Comparison of ENCODE assay signal across 13 mouse cellular contexts in the genomic region with DNA sequence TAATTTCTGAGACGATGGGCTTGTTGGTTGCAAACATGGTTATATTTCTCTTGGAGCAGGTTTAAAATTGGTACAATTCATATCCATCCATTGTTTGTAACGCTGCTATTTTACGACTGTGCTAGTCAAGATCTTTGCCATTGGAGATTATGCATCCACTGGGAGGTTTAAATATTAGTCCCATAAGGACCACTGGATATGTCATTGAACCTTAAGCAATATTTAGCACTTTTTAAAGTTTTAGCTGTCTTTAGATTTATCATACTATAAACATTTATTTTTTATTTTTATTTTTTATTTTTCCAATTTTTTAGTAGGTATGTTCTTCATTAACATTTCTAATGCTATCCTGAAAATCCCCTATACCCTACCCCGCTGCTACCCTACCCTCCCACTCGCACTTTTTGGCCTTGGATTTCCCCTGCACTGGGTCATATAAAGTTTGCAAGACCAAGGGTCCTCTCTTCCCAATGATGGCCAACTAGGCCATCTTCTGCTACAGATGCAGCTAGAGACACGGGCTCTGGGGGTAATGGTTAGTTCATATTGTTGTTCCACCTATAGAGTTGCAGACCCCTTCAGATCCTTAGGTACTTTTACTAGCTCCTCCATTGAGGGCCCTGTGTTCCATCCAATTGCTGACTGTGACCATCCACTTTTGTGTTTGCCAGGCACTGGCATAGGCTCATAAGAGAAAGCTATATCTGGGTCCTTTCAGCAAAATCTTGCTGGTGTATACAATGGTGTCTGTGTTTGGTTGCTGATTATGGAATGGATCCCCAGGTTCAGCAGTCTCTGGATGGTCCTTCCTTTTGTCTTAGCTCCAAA. TPM values are rescaled to one million over a fixed set of nuclear protein-coding genes. Genes with fewer than 3 reads are reported as not detected.
DNase-seq lines count a peak whose midpoint lies in the region; ATAC-seq and TF ChIP-seq lines count a peak whose summit lies in the region.
"Not testable (repeated sequence)": the region's sequence is repeated elsewhere in the genome, so short reads cannot be mapped to it uniquely, and the experiment has no call there.
"Had no signal": no experiment of that assay in that cellular context is flagged by ENCODE, and none has a peak within 500 bp of the region (broad histone marks: within the 10 kb centered on the region; RNA-seq: fewer than 3 reads in every experiment).

No protein-coding gene starts in this region.

- H3K4me3 ChIP-seq in embryonic facial prominence, embryonic 13.5 days; hindbrain, embryonic 11.5 days (ENCODE audit: low read depth, low read length); kidney, adult 2 months (ENCODE audit: insufficient read depth, low read depth, low read length); liver, embryonic 11.5 days (ENCODE audit: low read depth, low read length); neural tube, embryonic 13.5 days: not testable (repeated sequence)

- H3K27ac ChIP-seq in embryonic facial prominence, embryonic 13.5 days; hindbrain, embryonic 11.5 days (ENCODE audit: low read depth, low read length); kidney, adult 2 months (ENCODE audit: insufficient read depth, low read depth, low read length); liver, embryonic 11.5 days (ENCODE audit: low read depth, low read length); neural tube, embryonic 13.5 days (replicated peaks): not testable (repeated sequence)

- not testable (repeated sequence) for H3K4me1 ChIP-seq in embryonic facial prominence, embryonic 13.5 days; hindbrain, embryonic 11.5 days (replicated peaks; ENCODE audit: control insufficient read depth, insufficient read depth, low read length); kidney, adult 2 months (ENCODE audit: control insufficient read depth, insufficient read depth, low read length); liver, embryonic 11.5 days (replicated peaks; ENCODE audit: control insufficient read depth, insufficient read depth, low read length); neural tube, embryonic 13.5 days (replicated peaks)

- H3K9ac ChIP-seq in embryonic facial prominence, embryonic 13.5 days; hindbrain, embryonic 11.5 days (ENCODE audit: low read depth, low read length); liver, embryonic 11.5 days (ENCODE audit: low read depth, low read length); neural tube, embryonic 13.5 days: not testable (repeated sequence)

- WGBS in embryonic facial prominence, embryonic 13.5 days: 63% methylated on average over 6 of the region's 6 CpGs
- WGBS in hindbrain, embryonic 11.5 days: 69% methylated on average over 6 of the region's 6 CpGs
- WGBS in kidney, adult 2 months: 65% methylated on average over 6 of the region's 6 CpGs
- 61% methylated on average over 6 of the region's 6 CpGs for WGBS in liver, embryonic 11.5 days
- WGBS in neural tube, embryonic 13.5 days: 69% methylated on average over 6 of the region's 6 CpGs

- peaks cover 65% of the 10 kb centered on the region for H3K9me3 ChIP-seq in embryonic facial prominence, embryonic 13.5 days
- H3K9me3 ChIP-seq in hindbrain, embryonic 11.5 days (ENCODE audit: control insufficient read depth, low read length): peaks cover 38% of the 10 kb centered on the region
- peaks cover 43% of the 10 kb centered on the region for H3K9me3 ChIP-seq in liver, embryonic 11.5 days (ENCODE audit: control insufficient read depth, low read length)
- H3K9me3 ChIP-seq in neural tube, embryonic 13.5 days: peaks cover 73% of the 10 kb centered on the region

- TF ChIP-seq POLR2A in kidney, adult 2 months (IDR thresholded peaks at IDR 0.05; ENCODE audit: low read depth, low read length): not testable (repeated sequence)

- DNase-seq in gastrocnemius, postnatal 25 days: peak; percentile 19
- DNase-seq in hindbrain, embryonic 11.5 days (ENCODE audit: low spot score): not testable (repeated sequence)
- peak; percentile 17 for DNase-seq in kidney, adult 2 months
- DNase-seq in liver, embryonic 11.5 days (ENCODE audit: low spot score): peak; percentile 36
- DNase-seq in yolk sac, embryonic 10.5 days (ENCODE audit: low spot score): peak; percentile 21

- H3K36me3 ChIP-seq in embryonic facial prominence, embryonic 13.5 days; hindbrain, embryonic 11.5 days (ENCODE audit: control insufficient read depth, insufficient read depth, low read length); kidney, adult 2 months (ENCODE audit: control insufficient read depth, insufficient read depth, low read length); liver, embryonic 11.5 days (ENCODE audit: control insufficient read depth, insufficient read depth, low read length); neural tube, embryonic 13.5 days: not testable (repeated sequence)

- not testable (repeated sequence) for H3K4me2 ChIP-seq in embryonic facial prominence, embryonic 13.5 days; hindbrain, embryonic 11.5 days (replicated peaks; ENCODE audit: low read depth, low read length); liver, embryonic 11.5 days; neural tube, embryonic 13.5 days

- TF ChIP-seq CTCF in kidney, adult 2 months (conservative IDR thresholded peaks at IDR 0.05; ENCODE audit: insufficient read depth, insufficient read length, low read depth, low read length): not testable (repeated sequence)

- ATAC-seq in embryonic facial prominence, embryonic 13.5 days (ENCODE audit: insufficient number of reproducible peaks, insufficient read depth, low FRiP score, low TSS enrichment, low read depth): peak; percentile 81
- peak; percentile 72 for ATAC-seq in hindbrain, embryonic 11.5 days (ENCODE audit: low FRiP score)
- peak; percentile 76 for ATAC-seq in liver, embryonic 11.5 days (replicated peaks; ENCODE audit: low FRiP score)
- ATAC-seq in megakaryocyte progenitor cell, adult 5-6 weeks (replicated peaks; ENCODE audit: poor library complexity): peak; percentile 11; the same call in 1 of the 2 replicates
- ATAC-seq in neural tube, embryonic 13.5 days (ENCODE audit: low read depth): peak; percentile 40; the same call in 1 of the 2 replicates

- H3K27me3 ChIP-seq in embryonic facial prominence, embryonic 13.5 days; hindbrain, embryonic 11.5 days (ENCODE audit: control insufficient read depth, insufficient read depth, low read length); kidney, adult 2 months (replicated peaks; ENCODE audit: control insufficient read depth, insufficient read depth, low read length); liver, embryonic 11.5 days (replicated peaks; ENCODE audit: control insufficient read depth, insufficient read depth, low read length); neural tube, embryonic 13.5 days: not testable (repeated sequence)

RNA-seq across cellular contexts. Expression of gene Zfp978, which starts 24.5 kb away (rescaled TPM):
- not detected in 2 replicates for polyA plus RNA-seq in embryonic facial prominence, embryonic 13.5 days (2015; fragmentation: Nextera tagmentation; extraction: Ambion mirVana)
- total RNA-seq in gastrocnemius, postnatal 25 days (2021): not detected
- 0.22 TPM in 1 of 2 replicates, not detected in the other for polyA plus RNA-seq in hindbrain, embryonic 11.5 days (2014; fragmentation: Nextera tagmentation; extraction: Ambion mirVana)
- polyA plus RNA-seq in kidney, adult 2 months (2012; rRNA removed): not detected in 2 replicates
- polyA plus RNA-seq in liver, embryonic 11.5 days (2014; fragmentation: Nextera tagmentation; extraction: Ambion mirVana): 0.37 and 0.55 TPM in 2 replicates
- 0.30 TPM in 1 of 2 replicates, not detected in the other for total RNA-seq in megakaryocyte progenitor cell, adult 5-6 weeks (2015)
- total RNA-seq in megakaryocyte progenitor cell, adult 5-6 weeks (2017): not detected in 2 replicates
- not detected in 2 replicates for polyA plus RNA-seq in neural tube, embryonic 13.5 days (2015; fragmentation: Nextera tagmentation; extraction: Ambion mirVana)
- total RNA-seq: layer of hippocampus, adult 18-20 months had no signal
- polyA plus RNA-seq: cortical plate, adult 2 months; forebrain, embryonic 16.5 days; gonadal fat pad, adult 2 months; hindbrain, embryonic 16.5 days had no signal

RNA-seq across cellular contexts. Expression of gene Zfp988, which starts 31.1 kb away (rescaled TPM):
- polyA plus RNA-seq in embryonic facial prominence, embryonic 13.5 days (2015; fragmentation: Nextera tagmentation; extraction: Ambion mirVana): not detected in 2 replicates
- total RNA-seq in gastrocnemius, postnatal 25 days (2021): not detected
- not detected in 2 replicates for polyA plus RNA-seq in hindbrain, embryonic 11.5 days (2014; fragmentation: Nextera tagmentation; extraction: Ambion mirVana)
- polyA plus RNA-seq in kidney, adult 2 months (2012; rRNA removed): not detected in 2 replicates
- polyA plus RNA-seq in liver, embryonic 11.5 days (2014; fragmentation: Nextera tagmentation; extraction: Ambion mirVana): 0.34 and 0.39 TPM in 2 replicates
- 0.07 and 0.74 TPM in 2 replicates for total RNA-seq in megakaryocyte progenitor cell, adult 5-6 weeks (2015)
- total RNA-seq in megakaryocyte progenitor cell, adult 5-6 weeks (2017): not detected in 2 replicates
- polyA plus RNA-seq in neural tube, embryonic 13.5 days (2015; fragmentation: Nextera tagmentation; extraction: Ambion mirVana): 0.20 TPM in 1 of 2 replicates, not detected in the other
- polyA plus RNA-seq: forebrain, embryonic 16.5 days; gonadal fat pad, adult 2 months had no signal

Comparison
In these comparisons a context has a peak if more than half of its experiments do, and no peak if none do; other contexts are left out.
1. ATAC-seq: peak in every context shown above with its lines; median percentile 81 in embryonic facial prominence, embryonic 13.5 days; 76 in liver, embryonic 11.5 days; 72 in hindbrain, embryonic 11.5 days; 40 in neural tube, embryonic 13.5 days; 11 in megakaryocyte progenitor cell, adult 5-6 weeks.